Mouse (Mus musculus) ES-E14 (cell line): ENCODE results near the gene Myo1d.

Experiments
- CHD2 ChIP-seq: IDR thresholded peaks from 2 replicates; pipeline ENCODE4 v1.6.1; 2014; ENCODE audit warnings: mild to moderate bottlenecking, low read depth, low read length, inconsistent platforms
- HCFC1 ChIP-seq: IDR thresholded peaks from 2 replicates; pipeline ENCODE4 v1.6.1; 2012; ENCODE audit warnings: low read length, inconsistent platforms, borderline replicate concordance; ENCODE audit not compliant: insufficient read depth
- MAFK ChIP-seq: IDR thresholded peaks from 2 replicates; pipeline ENCODE4 v1.6.1; 2014; ENCODE audit warnings: mild to moderate bottlenecking, low read depth, low read length, inconsistent platforms; ENCODE audit not compliant: insufficient read depth
- ZC3H11A ChIP-seq: IDR thresholded peaks from 2 replicates; pipeline ENCODE4 v1.6.1; 2012; ENCODE audit warnings: low read depth, mild to moderate bottlenecking, inconsistent platforms, low read length, borderline replicate concordance

GRCm38 (mm10) chr11:80484191-80484791 is 295.5 kb downstream of the Myo1d start:
- TF ChIP-seq HCFC1 (no peak), MAFK (no peak), CHD2 (no peak), ZC3H11A (no peak)
